8 mouse cellular contexts compared by ENCODE assay signal in genomic region chr12:3308541-3309241, GRCm38 (mm10). TPM values are rescaled to one million over a fixed set of nuclear protein-coding genes. Genes with fewer than 3 reads are reported as not detected.
DNase-seq lines count a peak whose midpoint lies in the region; ATAC-seq and TF ChIP-seq lines count a peak whose summit lies in the region.

No protein-coding gene starts in this region.

- peak overlapping the region; percentile 77 for H3K4me2 ChIP-seq in embryonic facial prominence, embryonic 12.5 days (replicated peaks)
- H3K4me2 ChIP-seq in hindbrain, embryonic 15.5 days: peak overlapping the region; percentile 88
- H3K4me2 ChIP-seq in liver, postnatal 0 days (ENCODE audit: low read depth, low read length): peak overlapping the region; percentile 68

- TF ChIP-seq POLR2A in heart, adult 2 months (IDR thresholded peaks at IDR 0.05; ENCODE audit: insufficient read depth, low read depth, low read length): no peak

- peak overlapping the region; percentile 97 for H3K27ac ChIP-seq in heart, adult 2 months
- peak overlapping the region; percentile 96 for H3K27ac ChIP-seq in embryonic facial prominence, embryonic 12.5 days
- peak overlapping the region; percentile 96 for H3K27ac ChIP-seq in hindbrain, embryonic 15.5 days (replicated peaks)
- peak overlapping the region; percentile 100 for H3K27ac ChIP-seq in liver, postnatal 0 days (ENCODE audit: low read depth)

- no peak for DNase-seq in heart, adult 2 months
- no peak for DNase-seq in heart, adult 8-10 months (ENCODE audit: low spot score)
- peak; percentile 40 for DNase-seq in ES-CJ7 (ENCODE audit: low read depth, low spot score)
- DNase-seq in liver, postnatal 0 days: peak; percentile 37
- DNase-seq in retina, embryonic 14.5 days (ENCODE audit: low spot score): peak; percentile 53
- DNase-seq in urinary bladder, postnatal 36 days (ENCODE audit: low spot score in 2 of 2): no peak

- no peak for ATAC-seq in embryonic facial prominence, embryonic 12.5 days (ENCODE audit: insufficient number of reproducible peaks, insufficient read depth, low FRiP score, low TSS enrichment)
- no peak for ATAC-seq in hindbrain, embryonic 15.5 days (ENCODE audit: low FRiP score, low read depth)
- ATAC-seq in liver, postnatal 0 days: no peak

- H3K9ac ChIP-seq in heart, adult 2 months (ENCODE audit: low read depth, low read length): peak overlapping the region; percentile 83
- peak overlapping the region; percentile 85 for H3K9ac ChIP-seq in embryonic facial prominence, embryonic 12.5 days
- H3K9ac ChIP-seq in hindbrain, embryonic 15.5 days: peak overlapping the region; percentile 57
- peak overlapping the region; percentile 93 for H3K9ac ChIP-seq in liver, postnatal 0 days (replicated peaks)

- H3K36me3 ChIP-seq in heart, adult 2 months (ENCODE audit: control insufficient read depth, insufficient read depth, low read length): peaks cover 16% of the 10 kb centered on the region
- H3K36me3 ChIP-seq in embryonic facial prominence, embryonic 12.5 days: no peaks in the 10 kb centered on the region
- H3K36me3 ChIP-seq in hindbrain, embryonic 15.5 days: no peaks in the 10 kb centered on the region
- no peaks in the 10 kb centered on the region; the same call in 1 of the 2 replicates for H3K36me3 ChIP-seq in liver, postnatal 0 days (replicated peaks; ENCODE audit: insufficient read depth, low read length)

- no peak for TF ChIP-seq CTCF in heart, adult 2 months (IDR thresholded peaks at IDR 0.05)
- no peak for TF ChIP-seq CTCF in liver, postnatal 0 days (IDR thresholded peaks at IDR 0.05; ENCODE audit: low read depth)

- TF ChIP-seq EP300 in heart, adult 2 months (IDR thresholded peaks at IDR 0.05; ENCODE audit: insufficient read depth, low read depth, low read length): no peak
- no peak for TF ChIP-seq EP300 in liver, postnatal 0 days (IDR thresholded peaks at IDR 0.05; ENCODE audit: low read depth)

- no peaks in the 10 kb centered on the region for H3K9me3 ChIP-seq in embryonic facial prominence, embryonic 12.5 days
- no peaks in the 10 kb centered on the region for H3K9me3 ChIP-seq in hindbrain, embryonic 15.5 days
- no peaks in the 10 kb centered on the region for H3K9me3 ChIP-seq in liver, postnatal 0 days (ENCODE audit: low read length)

- peak overlapping the region; percentile 69 for H3K4me3 ChIP-seq in heart, adult 2 months
- peak overlapping the region; percentile 87 for H3K4me3 ChIP-seq in embryonic facial prominence, embryonic 12.5 days
- H3K4me3 ChIP-seq in hindbrain, embryonic 15.5 days: peak overlapping the region; percentile 59
- H3K4me3 ChIP-seq in liver, postnatal 0 days (ENCODE audit: low read depth, low read length): peak overlapping the region; percentile 87

- intact Hi-C loops in heart, adult 2 months (cut with DNase I): loop anchor here (5.0 kb wide), 1 partner anchor 56 kb away; no protein-coding TSS in a partner anchor

- under 1% methylated on average over 19 of the region's 19 CpGs for WGBS in heart, adult 2 months
- WGBS in embryonic facial prominence, embryonic 12.5 days: 3% methylated on average over 19 of the region's 19 CpGs
- 4% methylated on average over 19 of the region's 19 CpGs for WGBS in hindbrain, embryonic 15.5 days
- WGBS in liver, postnatal 0 days (ENCODE audit: insufficient replicate concordance): under 1% methylated on average over 19 of the region's 19 CpGs

- H3K4me1 ChIP-seq in heart, adult 2 months (ENCODE audit: control insufficient read depth, insufficient read depth, low read length): peaks cover 3% of the 10 kb centered on the region
- peaks cover 9% of the 10 kb centered on the region for H3K4me1 ChIP-seq in embryonic facial prominence, embryonic 12.5 days
- peaks cover 32% of the 10 kb centered on the region for H3K4me1 ChIP-seq in hindbrain, embryonic 15.5 days (replicated peaks)
- peaks cover 24% of the 10 kb centered on the region for H3K4me1 ChIP-seq in liver, postnatal 0 days (ENCODE audit: insufficient read depth)

- H3K27me3 ChIP-seq in heart, adult 2 months (ENCODE audit: control insufficient read depth, insufficient read depth, low read length): no peaks in the 10 kb centered on the region
- H3K27me3 ChIP-seq in embryonic facial prominence, embryonic 12.5 days: no peaks in the 10 kb centered on the region
- H3K27me3 ChIP-seq in hindbrain, embryonic 15.5 days: no peaks in the 10 kb centered on the region
- no peaks in the 10 kb centered on the region for H3K27me3 ChIP-seq in liver, postnatal 0 days (ENCODE audit: insufficient read depth, low read length)

- peaks cover 4% of the 10 kb centered on the region for H3K79me2 ChIP-seq in heart, adult 2 months (replicated peaks; ENCODE audit: control insufficient read depth, insufficient read depth, low read length)

RNA-seq across cellular contexts. Expression of gene Rab10, which starts 1.1 kb away (rescaled TPM):
- total RNA-seq in heart, adult 2 months (2021): 100 to 1,000 TPM; 116 to 130 TPM
- 36.8 and 74.2 TPM in 2 replicates for polyA plus RNA-seq in heart, adult 2 months (2012; rRNA removed)
- 100 to 1,000 TPM; 114 to 129 (median 122) TPM for total RNA-seq in heart, adult 8-10 months (2022)
- 116 and 121 TPM in 2 replicates for polyA plus RNA-seq in embryonic facial prominence, embryonic 12.5 days (2016; fragmentation: Nextera tagmentation; extraction: Ambion mirVana)
- 154 and 161 TPM in 2 replicates for polyA plus RNA-seq in hindbrain, embryonic 15.5 days (2015; fragmentation: Nextera tagmentation; extraction: Ambion mirVana)
- polyA plus RNA-seq in liver, postnatal 0 days (2015; fragmentation: Nextera tagmentation; extraction: Ambion mirVana): 31.6 and 34.6 TPM in 2 replicates

RNA-seq across cellular contexts. Expression of gene Kif3c, which starts 56.2 kb away (rescaled TPM):
- 1 to 10 TPM; 4.8 to 5.5 TPM for total RNA-seq in heart, adult 2 months (2021)
- polyA plus RNA-seq in heart, adult 2 months (2012; rRNA removed): 3.5 and 9.1 TPM in 2 replicates
- 1 to 10 TPM; 5.9 to 6.9 (median 6.3) TPM for total RNA-seq in heart, adult 8-10 months (2022)
- polyA plus RNA-seq in embryonic facial prominence, embryonic 12.5 days (2016; fragmentation: Nextera tagmentation; extraction: Ambion mirVana): 26.1 and 28.1 TPM in 2 replicates
- polyA plus RNA-seq in hindbrain, embryonic 15.5 days (2015; fragmentation: Nextera tagmentation; extraction: Ambion mirVana): 79.9 and 85.8 TPM in 2 replicates
- 0.46 and 0.52 TPM in 2 replicates for polyA plus RNA-seq in liver, postnatal 0 days (2015; fragmentation: Nextera tagmentation; extraction: Ambion mirVana)

Comparison
In these comparisons a context has a peak if more than half of its experiments do, and no peak if none do; other contexts are left out.
1. DNase-seq: peak in ES-CJ7 (single experiment), liver, postnatal 0 days (single experiment) and retina, embryonic 14.5 days (single experiment); none in heart, adult 2 months (0 of 2), heart, adult 8-10 months (single experiment) and urinary bladder, postnatal 36 days (0 of 2).
2. Peak in every context shown above with its lines, with median percentiles within 50 percentile points of each other: H3K27ac ChIP-seq, H3K4me3 ChIP-seq, H3K9ac ChIP-seq and H3K4me2 ChIP-seq.